Mouse (Mus musculus) monocyte, adult 59 days (primary cell): ENCODE results near the gene Kcmf1. TPM values are rescaled to one million over a fixed set of nuclear protein-coding genes. Genes with fewer than 3 reads are reported as not detected.

Source experiments
- total RNA-seq, 2 experiments: library from RNA; stranded (reverse); gene quantifications; one replicate each; pipeline ENCODE4 v1.2.4; 2023

The Kcmf1 gene
- 10 to 100 TPM; 58.3 to 60.0 TPM for total RNA-seq

DNA sequence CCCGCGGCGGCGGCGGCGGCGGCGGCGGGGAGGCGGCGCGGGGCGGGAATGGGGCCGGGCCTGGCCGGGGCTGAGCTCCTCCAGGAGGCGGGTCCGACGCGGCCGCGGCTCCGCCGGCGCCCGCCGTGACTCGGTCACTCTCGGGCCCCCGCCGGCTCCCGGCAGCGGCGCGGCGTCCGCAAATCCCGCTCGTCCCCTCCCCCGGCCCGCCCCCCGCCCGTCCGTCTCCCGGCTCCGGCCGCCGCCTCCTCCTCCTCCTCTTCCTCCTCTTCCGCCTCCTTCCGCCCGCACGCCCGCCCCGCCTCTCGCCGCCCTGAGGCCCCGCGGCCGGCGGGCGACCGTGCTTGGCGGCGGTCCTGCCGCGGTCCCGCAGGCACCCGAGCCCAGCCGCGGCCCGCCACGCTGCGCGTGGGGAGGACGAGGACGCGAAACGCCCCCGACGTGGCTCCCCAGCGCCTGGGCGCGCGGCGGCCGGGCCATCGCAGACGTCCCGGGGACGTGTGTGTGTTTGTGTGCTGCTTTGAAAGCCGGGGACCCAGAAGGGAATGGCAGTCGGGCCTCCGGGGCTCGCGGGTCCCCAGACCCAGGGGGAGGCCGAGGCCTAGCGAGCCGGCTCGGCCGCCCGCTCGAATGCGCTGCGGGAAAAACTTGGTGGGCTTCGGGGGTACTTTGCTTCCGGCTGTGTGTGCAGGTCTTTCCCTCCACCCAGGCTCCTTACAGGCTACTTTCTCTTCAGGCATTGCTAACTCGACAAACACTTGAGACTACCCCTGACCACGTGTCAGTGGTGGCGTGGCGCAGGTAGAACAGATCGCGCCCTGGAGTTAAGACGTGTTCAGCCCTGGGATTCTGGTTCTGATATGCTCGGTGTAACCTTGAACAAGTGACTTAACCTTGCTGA is at the start of gene Kcmf1:
TSS of gene Kcmf1 (minus strand) at position 199 of the 901 bp plus-strand sequence.

Other genes with a start within 250 kb of the Kcmf1 start
- under 1 TPM; 0.33 to 0.42 TPM for gene Tcf7l1, start 110.7 kb downstream of the Kcmf1 start, total RNA-seq
- 1,000 to 10,000 TPM; 1,521 to 1,920 TPM for gene Tmsb10, start 58.8 kb upstream of the Kcmf1 start, total RNA-seq